Mouse (Mus musculus): ENCODE data around the gene Zfp28.

- no peak for TF ChIP-seq POLR2A (IDR thresholded peaks at IDR 0.05; ENCODE audit: control insufficient read depth, extremely low read depth, insufficient read depth, low read length, poor library complexity)
- TF ChIP-seq CTCF (IDR thresholded peaks at IDR 0.05; ENCODE audit: borderline replicate concordance, control insufficient read depth, extremely low read depth, insufficient read depth, low read length, poor library complexity) = no peak
Measured at GRCm38 (mm10) chr7:6419894-6420293, 36.8 kb downstream of the Zfp28 start.

All from thymus, adult 2 months (tissue).